Mouse (Mus musculus) gastrocnemius, adult 18-20 months (tissue): ENCODE data around the gene Ddx27. TPM values are rescaled to one million over a fixed set of nuclear protein-coding genes. Genes with fewer than 3 reads are reported as not detected.

Source experiments
- DNase-seq: peaks from one replicate; pipeline ENCODE4 v3.0.0; 2021; ENCODE audit warnings: low spot score
- total RNA-seq, 2 experiments: library from RNA; stranded (reverse); gene quantifications; 2 replicates each; pipeline ENCODE4 v1.2.3; 2021

The Ddx27 gene
- total RNA-seq, 2 experiments from 2014 or later = 8.0 to 9.7 TPM

- peak; percentile 94 for DNase-seq
These were observed 47.5 kb downstream of the Ddx27 start for GRCm38 (mm10) chr2:167062497-167062911.

GRCm38 (mm10) chr2:167062965-167063880 is 48.2 kb downstream of the Ddx27 start, which contains the start of gene Znfx1:
Gene Znfx1, minus strand, starts transcription at chr2:167063015.
- DNase-seq = peak; percentile 97

DNA sequence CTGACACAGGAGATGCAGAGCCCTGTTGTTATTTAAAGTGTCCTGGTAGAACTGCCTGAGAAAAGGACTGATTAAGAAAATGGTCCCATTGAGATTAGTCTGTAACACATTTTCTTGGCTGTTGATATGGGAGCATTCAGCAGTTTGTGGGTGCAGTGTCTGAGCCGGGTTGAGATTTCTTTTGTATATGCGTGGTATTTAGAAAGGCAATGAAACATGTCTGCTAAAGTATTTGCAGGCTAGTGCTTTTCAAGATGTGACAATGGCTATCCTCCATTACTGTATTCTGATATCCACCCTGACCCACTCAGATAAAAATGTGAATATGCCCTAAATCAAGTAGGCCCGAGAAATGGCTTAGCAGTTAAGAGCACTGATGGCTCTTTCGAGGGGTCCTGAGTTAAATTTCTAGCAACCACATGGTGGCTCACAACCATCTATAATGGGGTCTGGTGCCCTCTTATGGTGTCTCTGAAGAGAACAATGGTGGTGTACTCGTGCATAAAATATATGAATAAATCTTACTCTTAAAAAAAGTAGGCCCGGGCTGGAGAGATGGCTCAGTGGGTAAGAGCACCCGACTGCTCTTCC is 49.0 kb downstream of the Ddx27 start:
- DNase-seq = no peak

DNA sequence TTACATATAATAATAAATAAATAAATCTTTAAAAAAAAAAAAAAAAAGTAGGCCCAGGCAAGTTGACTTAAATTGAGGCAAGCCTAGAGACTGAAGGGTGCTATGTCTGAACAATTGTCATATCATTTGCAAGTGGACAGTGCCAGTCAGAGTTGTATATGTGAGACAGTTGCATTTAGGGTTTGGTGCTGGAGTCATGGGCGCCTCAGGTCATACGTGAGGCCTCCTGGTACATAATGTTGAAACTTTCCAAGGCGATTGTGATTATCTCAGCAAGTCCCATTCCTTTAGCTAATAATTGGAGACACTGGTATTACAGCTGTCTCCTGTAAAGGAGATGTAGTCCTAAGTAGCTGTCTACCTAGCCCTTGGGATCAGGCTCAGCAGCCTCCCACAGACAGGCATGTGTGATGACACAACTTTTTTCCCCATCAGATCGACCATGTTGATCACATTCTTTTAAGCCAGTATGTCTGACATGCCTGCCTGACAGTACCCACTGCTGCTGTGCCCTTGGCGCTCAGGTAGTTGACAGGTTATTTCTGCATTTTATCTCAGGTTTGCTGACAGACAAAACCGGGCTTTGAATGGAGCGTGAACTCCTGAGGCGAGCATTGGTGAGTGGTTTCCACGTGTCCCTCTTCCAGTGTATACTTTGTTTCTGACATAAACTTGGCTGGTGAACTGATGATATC is 49.8 kb downstream of the Ddx27 start:
- DNase-seq = no peak

DNA sequence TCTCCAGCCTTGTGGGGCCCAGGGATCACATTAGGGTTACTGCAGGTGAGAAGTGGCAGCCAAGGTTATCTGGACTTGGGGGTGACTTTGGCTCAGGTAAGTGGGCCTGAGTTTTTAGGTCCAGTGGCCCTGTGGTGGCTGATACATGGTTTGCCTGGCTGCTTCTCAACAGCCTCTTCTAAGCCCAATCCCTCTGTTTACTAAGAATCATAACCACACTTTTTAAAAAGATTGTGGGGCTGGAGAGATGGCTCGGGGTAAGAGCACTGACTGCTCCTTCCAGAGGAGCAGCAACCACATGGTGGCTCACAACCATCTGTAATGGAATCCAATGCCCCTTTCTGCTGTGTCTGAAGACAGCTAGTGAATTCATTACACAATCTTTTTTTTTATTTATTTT is 51.0 kb downstream of the Ddx27 start:
- DNase-seq = no peak

GRCm38 (mm10) chr2:167066528-167067516 is 51.8 kb downstream of the Ddx27 start:
- no peak for DNase-seq

GRCm38 (mm10) chr2:167067575-167067974 is 52.6 kb downstream of the Ddx27 start:
- no peak for DNase-seq

- DNase-seq = no peak
These were observed 55.3 kb downstream of the Ddx27 start for GRCm38 (mm10) chr2:167070341-167070740.

DNA sequence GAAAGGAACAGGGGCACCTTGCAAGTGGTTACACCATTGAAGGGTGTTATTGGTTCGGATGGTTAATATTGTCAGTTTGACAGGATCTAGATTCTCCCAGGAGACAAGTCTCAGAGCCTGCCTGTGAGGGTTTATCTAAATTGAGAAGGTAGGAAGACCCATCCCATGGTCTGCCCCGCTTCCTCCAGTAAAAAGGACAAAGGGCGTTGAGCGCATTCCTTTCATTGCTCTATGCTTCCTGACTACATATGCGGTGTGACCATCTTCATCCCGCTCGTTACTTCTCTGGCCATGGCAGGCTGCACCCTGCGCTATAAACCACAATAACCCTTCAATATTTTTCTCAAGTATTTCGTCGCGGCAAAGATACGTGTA is 56.3 kb downstream of the Ddx27 start:
- no peak for DNase-seq

DNA sequence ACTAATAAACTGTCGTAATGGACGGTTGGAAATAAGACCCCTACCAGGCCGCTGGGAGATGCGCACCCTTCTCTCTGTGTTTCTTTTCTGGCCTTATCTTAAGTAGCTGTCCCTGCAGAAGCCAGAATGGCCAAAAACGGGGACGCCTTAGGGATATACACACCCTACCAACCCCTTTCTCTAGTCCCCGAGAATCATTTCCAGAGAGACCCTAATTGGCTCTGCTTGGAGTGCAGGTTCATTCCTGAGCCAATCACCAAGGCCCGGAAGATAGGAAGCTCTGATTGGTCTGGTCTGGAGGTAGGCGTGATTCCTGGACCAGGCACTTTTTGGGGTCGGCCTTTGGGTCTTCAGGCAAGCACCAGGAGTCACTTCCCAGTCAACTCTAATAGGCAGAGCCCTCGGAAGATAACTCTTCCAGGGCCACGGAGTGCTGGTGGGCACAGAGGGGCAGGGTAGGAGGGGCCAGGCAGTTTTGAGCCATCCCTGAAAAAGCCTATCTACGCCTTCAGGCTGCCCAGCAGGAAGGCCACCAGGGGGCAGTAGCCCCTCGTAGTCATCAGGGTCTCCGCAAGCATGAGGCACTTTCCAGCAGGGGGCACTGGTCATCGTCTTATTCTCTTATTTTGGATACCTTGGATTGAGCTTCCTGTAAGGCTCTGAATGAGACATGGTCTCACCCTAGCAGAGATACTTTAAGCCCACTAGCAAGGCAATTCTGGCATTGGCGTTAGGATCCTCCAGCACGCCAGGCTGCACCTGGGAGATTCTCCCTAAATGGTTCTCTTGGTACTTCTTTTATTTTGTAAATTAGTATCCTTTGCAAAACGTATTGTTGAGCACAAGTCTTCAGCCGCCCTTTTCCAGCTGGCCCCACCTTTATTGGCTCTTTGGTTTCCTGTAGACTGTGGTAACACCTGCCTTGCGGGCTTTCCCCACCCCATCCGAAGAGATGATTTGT is 56.9 kb downstream of the Ddx27 start:
- peak; percentile 96 for DNase-seq

DNA sequence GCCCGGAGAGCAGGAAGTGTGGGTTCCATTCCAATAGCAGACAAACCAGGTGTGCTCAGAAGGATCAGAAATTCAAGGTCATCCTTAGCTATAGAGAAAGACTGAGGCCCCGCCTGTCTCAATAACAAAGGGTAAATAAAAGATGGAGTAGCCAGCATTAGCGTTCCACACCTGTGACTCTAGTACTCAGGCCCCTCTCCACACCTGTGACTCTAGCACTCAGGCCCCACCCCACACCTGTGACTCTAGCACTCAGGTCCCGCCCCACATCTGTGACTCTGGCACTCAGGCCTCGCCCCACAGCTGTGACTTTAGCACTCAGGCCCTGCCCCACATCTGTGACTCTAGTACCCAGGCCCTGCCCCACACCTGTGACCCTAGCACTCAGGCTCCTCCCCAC is 59.6 kb downstream of the Ddx27 start:
- DNase-seq = no peak

DNA sequence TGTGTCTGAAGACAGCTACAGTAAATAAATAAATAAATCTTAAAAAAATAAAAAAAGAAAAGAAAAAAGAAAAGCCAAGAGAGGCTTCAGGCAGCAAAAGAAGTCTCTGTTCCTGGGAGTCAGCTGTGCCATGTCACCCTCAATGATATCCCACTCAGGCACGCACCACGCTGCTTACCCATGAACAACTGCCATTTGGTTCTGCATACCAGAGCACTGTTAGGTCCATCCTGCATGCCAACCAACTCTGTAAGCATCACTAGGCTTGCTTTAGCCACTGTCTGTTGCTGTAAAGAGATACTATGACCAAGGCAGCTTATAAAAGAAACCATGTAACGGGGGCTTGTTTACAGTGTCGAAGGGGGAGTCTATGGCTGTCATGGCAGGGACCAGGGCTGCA is 61.4 kb downstream of the Ddx27 start:
- no peak for DNase-seq

GRCm38 (mm10) chr2:167076759-167077158 is 61.8 kb downstream of the Ddx27 start:
- no peak for DNase-seq

DNA sequence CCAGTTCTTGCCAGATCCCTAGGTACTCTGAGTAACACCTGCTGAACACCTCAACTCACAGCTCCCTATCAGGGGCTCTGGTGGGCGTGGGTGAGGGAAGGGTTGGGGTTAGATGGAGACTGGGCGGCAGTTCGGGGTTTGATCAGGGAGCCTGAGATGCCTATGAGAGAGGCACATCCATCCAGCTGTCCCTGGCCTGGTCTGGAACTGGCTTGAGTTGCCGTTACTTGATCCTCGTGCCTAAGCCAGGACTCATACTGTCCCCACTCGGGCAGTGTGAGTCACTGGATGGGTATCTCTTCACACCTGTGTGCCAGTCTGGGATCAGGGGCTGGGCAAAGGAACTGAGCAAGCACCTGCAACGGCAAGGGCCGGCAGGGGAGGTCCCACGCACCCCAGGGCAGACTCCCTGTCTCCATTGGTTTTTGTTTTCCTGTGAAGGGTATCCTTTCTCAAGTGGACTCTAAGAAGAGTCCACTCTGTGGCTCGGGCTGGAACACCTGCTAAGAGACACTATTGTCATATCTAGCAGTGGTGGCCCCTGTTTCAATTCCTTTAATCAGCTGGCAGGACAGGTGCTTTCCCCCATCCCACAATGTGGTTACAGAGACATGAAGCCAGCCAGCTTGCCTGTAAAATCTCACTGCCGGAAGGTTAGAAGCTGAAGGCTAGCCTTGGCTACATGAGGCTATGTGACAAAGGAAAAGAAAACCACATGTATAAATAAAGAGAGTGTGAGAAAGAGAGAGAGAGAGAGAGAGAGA is 62.4 kb downstream of the Ddx27 start:
- peak; percentile 71 for DNase-seq

- no peak for DNase-seq
These were observed 63.5 kb downstream of the Ddx27 start for GRCm38 (mm10) chr2:167078486-167078885.

GRCm38 (mm10) chr2:167078931-167079495 is 64.0 kb downstream of the Ddx27 start:
- DNase-seq = no peak

DNA sequence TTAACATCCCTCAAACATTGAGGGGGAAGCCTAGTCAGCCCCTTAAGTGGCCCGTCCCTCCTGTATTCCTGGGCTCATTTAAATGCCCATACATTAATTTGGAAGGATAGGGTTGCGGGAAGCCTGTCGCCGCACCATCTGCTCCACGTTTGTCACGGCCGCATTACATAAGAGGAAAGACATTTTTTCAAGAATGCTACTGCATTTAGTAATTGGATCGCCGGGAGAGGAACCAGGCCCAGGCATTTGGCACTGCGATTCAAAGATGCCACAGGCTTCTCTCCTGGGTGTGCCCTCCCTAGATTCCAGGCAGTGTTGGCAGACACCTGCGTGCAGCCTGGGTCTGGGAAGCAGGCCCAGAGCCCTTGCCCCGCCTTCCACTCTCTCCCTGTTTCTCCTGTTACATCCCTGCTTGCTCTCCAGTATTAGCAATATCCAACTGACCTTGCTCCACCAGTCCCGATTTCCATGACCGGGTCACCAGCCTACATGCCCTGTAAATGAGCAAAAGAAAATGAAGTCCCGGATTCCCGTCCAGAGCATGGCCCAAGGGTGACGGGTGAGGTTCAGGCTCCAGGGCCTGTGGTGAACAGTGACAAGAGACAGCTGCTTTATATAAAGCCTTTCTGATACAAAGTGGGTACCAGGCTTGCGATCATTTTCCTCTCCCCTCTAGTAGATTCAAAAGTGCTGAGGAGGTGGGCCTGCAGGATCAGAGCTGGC is 64.7 kb downstream of the Ddx27 start:
- peak; percentile 83 for DNase-seq

- no peak for DNase-seq
These were observed 65.4 kb downstream of the Ddx27 start for GRCm38 (mm10) chr2:167080387-167080786.
